Mouse (Mus musculus) hindbrain, postnatal 0 days (tissue): ENCODE data around the gene Angptl6. TPM values are rescaled to one million over a fixed set of nuclear protein-coding genes. Genes with fewer than 3 reads are reported as not detected.
"Not testable (repeated sequence)": the region's sequence is repeated elsewhere in the genome, so short reads cannot be mapped to it uniquely, and the experiment has no call there.

Experiments used
- ATAC-seq: fragments of 200-750 bp; cut with Nextera tagmentation; 2 replicates; pipeline ENCODE4 v1.8.0; 2017; ENCODE audit warnings: mild to moderate bottlenecking, moderate TSS enrichment, moderate library complexity
- DNase-seq: peaks from one replicate; pipeline ENCODE4 v3.0.0-alpha.2; 2015; ENCODE audit warnings: low spot score
- H3K27ac ChIP-seq: fragments of 300-500 bp; sonication (generic); 2 replicates; pipeline ENCODE4 v1.5.1; 2014; ENCODE audit warnings: mild to moderate bottlenecking
- H3K27me3 ChIP-seq: fragments of 300-500 bp; sonication (generic); 2 replicates; pipeline ENCODE4 v1.6.1; 2014; ENCODE audit warnings: low read length, mixed read lengths; ENCODE audit not compliant: insufficient read depth
- H3K36me3 ChIP-seq: fragments of 300-500 bp; sonication (generic); 2 replicates; pipeline ENCODE4 v1.6.1; 2014; ENCODE audit warnings: low read length, mixed read lengths; ENCODE audit not compliant: insufficient read depth
- H3K4me1 ChIP-seq: fragments of 300-500 bp; sonication (generic); 2 replicates; pipeline ENCODE4 v1.6.1; 2014; ENCODE audit warnings: antibody characterized with exemption, low read length, mixed read lengths; ENCODE audit not compliant: insufficient read depth
- H3K4me2 ChIP-seq: fragments of 300-500 bp; sonication (generic); 2 replicates; pipeline ENCODE4 v1.6.1; 2014; ENCODE audit warnings: low read depth, mild to moderate bottlenecking, low read length, moderate library complexity, mixed read lengths
- H3K4me3 ChIP-seq: fragments of 300-500 bp; sonication (generic); 2 replicates; pipeline ENCODE4 v1.5.1; 2014; ENCODE audit warnings: low read length
- H3K9ac ChIP-seq: fragments of 300-500 bp; sonication (generic); replicated peaks from 2 replicates; pipeline ENCODE4 v1.6.1; 2014; ENCODE audit warnings: mild to moderate bottlenecking, low read length, moderate library complexity, mixed read lengths
- H3K9me3 ChIP-seq: fragments of 300-500 bp; sonication (generic); 2 replicates; pipeline ENCODE4 v1.6.1; 2016; ENCODE audit warnings: low read length, mixed read lengths
- CTCF ChIP-seq: IDR thresholded peaks from 2 replicates; pipeline ENCODE4 v1.5.1; 2016; ENCODE audit warnings: antibody characterized with exemption, control low read depth, low read depth
- WGBS: fragments of 180-500 bp; shearing (Covaris S2); extraction: QIAGEN DNeasy Blood & Tissue Kit; methylation state at CpG from one replicate; pipeline ENCODE4 v1.1.7; 2014; 5-methylcytosine and 5-hydroxymethylcytosine counted together
- polyA plus RNA-seq: library from polyadenylated mRNA; unstranded; fragments of >200 nt; fragmentation: Nextera tagmentation; extraction: Ambion mirVana; gene quantifications from 2 replicates; pipeline ENCODE4 v1.2.1, GENCODE M21; 2015
- total RNA-seq: library from RNA; depleted of rRNA; stranded (reverse); fragments of >200 nt; gene quantifications from 2 replicates; pipeline ENCODE4 v1.2.3, GENCODE M21; 2014

Angptl6 gene
- total and polyA plus RNA-seq, 2 experiments from 2014 or later = 11.1 to 12.1 TPM

DNA sequence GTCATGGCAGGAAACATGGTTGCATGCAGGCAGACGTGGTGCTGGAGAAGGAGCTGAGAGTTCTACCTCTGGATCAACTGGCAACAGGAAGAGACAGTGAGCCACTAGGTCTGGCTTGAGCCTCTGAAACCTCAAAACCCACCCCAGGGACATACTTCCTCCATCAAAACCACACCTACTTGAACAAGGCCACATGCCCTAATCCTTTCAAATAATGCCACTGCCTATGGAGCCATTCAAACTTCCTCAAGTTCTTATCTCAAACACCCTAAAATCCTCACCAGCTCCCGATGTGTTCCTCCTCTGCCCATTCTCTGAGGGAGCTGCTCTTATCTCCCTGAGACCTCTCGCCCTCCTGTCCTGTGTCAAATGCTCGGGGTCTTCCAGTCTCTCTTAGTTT is 37.3 kb downstream of the Angptl6 start:
- DNase-seq = no peak

DNA sequence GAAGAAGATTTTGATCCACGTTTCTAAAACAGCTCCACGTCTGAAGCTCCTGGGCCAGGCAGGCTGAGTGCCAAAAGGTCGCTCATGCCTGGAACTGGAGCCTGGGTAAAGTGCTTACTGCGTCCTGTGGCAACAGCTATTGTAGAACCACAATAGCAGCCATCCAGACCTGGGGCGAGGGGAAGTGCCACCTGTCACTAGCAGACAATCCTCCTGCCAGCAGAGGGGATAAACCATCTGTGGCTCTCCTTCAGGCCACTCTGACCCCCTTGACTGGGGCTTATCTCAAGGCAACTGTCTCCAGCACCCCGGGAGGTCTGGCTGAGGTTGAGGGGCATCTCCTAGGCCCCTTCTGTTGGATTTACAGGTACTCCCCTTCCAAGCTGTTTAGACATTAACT is 40.6 kb downstream of the Angptl6 start:
- H3K9me3 ChIP-seq = no peaks in the 10 kb centered on the region
- H3K4me2 ChIP-seq = no peak overlapping the region
- 37% methylated on average over 6 of the region's 6 CpGs for WGBS
- H3K27me3 ChIP-seq = no peaks in the 10 kb centered on the region
- ATAC-seq = no peak
- no peaks in the 10 kb centered on the region for H3K36me3 ChIP-seq
- H3K4me1 ChIP-seq = no peaks in the 10 kb centered on the region
- no peak overlapping the region for H3K27ac ChIP-seq
- H3K4me3 ChIP-seq = no peak overlapping the region
- DNase-seq = no peak
- TF ChIP-seq CTCF = no peak
- no peak overlapping the region for H3K9ac ChIP-seq

More for the DNA sequence above, 37.3 kb downstream of the Angptl6 start:
- Histone ChIP-seq H3K9me3 (no peaks in the 10 kb centered on the region), H3K4me3 (no peak overlapping the region), H3K4me2 (no peak overlapping the region), H3K9ac (no peak overlapping the region), H3K27ac (no peak overlapping the region), H3K27me3 (no peaks in the 10 kb centered on the region), H3K36me3 (no peaks in the 10 kb centered on the region), H3K4me1 (no peaks in the 10 kb centered on the region)
- no peak for ATAC-seq
- WGBS = 74% methylated on average over 4 of the region's 4 CpGs
- TF ChIP-seq CTCF = no peak

DNA sequence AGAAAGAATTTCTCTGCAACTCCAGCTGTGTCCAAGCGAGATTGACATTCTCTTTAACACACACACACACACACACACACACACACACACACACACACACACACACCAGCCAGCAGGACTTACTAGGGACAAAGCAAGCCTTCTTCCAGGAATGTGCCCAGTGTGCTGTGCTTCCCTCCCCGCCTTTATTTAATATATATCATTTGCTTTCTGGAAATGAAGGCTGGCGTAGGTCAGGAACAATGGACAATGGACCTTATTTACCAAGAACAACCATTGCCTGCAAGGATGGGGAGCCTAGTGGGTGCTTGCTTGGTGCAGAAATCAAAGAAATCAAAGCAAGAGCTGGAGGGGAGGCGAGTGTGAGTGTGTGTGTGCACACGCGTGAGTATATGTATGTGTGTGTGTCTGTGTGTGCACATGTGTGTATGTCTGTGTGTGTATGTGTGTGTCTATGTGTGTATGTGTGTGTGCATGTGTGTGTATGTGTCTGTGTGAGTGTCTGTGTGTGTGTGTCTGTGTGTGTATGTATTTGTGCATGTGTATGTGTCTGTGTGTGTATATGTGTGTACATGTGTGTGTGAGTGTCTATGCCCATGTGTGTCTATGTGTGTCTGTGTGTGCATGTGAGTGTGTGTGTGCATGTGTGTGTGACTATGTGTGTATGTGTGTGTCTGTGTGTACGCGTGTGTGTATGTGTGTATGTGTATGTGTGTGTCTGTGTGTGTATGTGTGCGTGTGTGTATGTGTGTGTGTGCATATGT is 42.2 kb downstream of the Angptl6 start:
- 77% methylated on average over 9 of the region's 9 CpGs for WGBS
- H3K27me3 ChIP-seq = no peaks in the 10 kb centered on the region
- DNase-seq (no peak), ATAC-seq (no peak)
- no peak overlapping the region for H3K4me2 ChIP-seq
- no peak overlapping the region for H3K27ac ChIP-seq
- no peak overlapping the region for H3K4me3 ChIP-seq
- H3K9ac ChIP-seq = no peak overlapping the region
- no peak for TF ChIP-seq CTCF
- no peaks in the 10 kb centered on the region for H3K36me3 ChIP-seq
- H3K9me3 ChIP-seq = no peaks in the 10 kb centered on the region
- no peaks in the 10 kb centered on the region for H3K4me1 ChIP-seq

DNA sequence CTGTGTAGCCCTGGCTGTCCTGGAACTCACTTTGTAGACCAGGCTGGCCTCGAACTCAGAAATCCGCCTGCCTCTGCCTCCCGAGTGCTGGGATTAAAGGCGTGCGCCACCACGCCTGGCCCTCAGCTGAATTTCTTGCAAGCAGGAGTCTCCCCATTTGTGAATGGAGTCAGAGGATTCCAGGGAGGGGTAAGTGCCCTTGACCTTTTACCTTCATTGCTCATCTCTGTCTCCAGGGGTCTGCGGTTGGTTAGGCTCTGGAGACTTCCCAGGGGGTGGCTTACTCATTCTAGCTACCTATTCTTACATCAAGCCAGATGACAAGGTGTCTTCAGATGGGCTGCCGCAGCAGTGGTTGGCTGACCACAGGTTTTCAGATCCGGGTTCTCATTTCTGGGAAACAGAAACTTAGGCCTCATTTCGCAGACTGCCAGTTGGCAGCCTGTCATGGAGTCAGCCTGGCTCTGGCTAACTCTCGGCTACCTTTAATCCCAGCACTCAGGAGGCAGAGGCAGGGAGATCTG is 44.0 kb downstream of the Angptl6 start:
- not testable (repeated sequence) for H3K9ac ChIP-seq, H3K27ac ChIP-seq, H3K9me3 ChIP-seq, H3K36me3 ChIP-seq, ATAC-seq, H3K27me3 ChIP-seq, DNase-seq, H3K4me2 ChIP-seq, H3K4me1 ChIP-seq, H3K4me3 ChIP-seq
- WGBS = 87% methylated on average over 11 of the region's 11 CpGs

DNA sequence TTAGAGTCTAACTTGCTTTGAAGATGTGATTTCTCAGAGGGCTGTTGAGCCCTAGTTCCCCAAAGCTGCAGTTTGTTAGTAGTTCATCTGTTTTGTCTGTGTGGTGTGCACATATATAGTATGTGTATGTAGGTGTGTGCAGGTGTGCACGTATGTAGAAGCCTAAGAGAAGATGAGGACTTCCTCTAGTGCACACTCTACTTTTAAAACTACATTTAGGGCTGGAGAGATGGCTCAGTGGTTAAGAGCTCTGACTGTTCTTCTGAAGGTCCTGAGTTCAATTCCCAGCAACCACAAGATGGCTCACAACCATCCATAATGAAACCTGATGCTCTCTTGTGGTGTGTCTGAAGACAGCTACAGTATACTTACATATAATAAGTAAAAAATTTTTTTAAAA is 44.6 kb downstream of the Angptl6 start:
- no peak for TF ChIP-seq CTCF
- Histone ChIP-seq H3K9me3 (no peaks in the 10 kb centered on the region), H3K27me3 (no peaks in the 10 kb centered on the region), H3K4me2 (no peak overlapping the region), H3K36me3 (no peaks in the 10 kb centered on the region), H3K27ac (no peak overlapping the region), H3K9ac (no peak overlapping the region), H3K4me1 (0 out of 2 replicates have a peak, but pooled peaks cover 3% of the 10 kb centered on the region), H3K4me3 (no peak overlapping the region)
- ATAC-seq (no peak), DNase-seq (no peak)
- 77% methylated on average over 1 of the region's 1 CpGs for WGBS

DNA sequence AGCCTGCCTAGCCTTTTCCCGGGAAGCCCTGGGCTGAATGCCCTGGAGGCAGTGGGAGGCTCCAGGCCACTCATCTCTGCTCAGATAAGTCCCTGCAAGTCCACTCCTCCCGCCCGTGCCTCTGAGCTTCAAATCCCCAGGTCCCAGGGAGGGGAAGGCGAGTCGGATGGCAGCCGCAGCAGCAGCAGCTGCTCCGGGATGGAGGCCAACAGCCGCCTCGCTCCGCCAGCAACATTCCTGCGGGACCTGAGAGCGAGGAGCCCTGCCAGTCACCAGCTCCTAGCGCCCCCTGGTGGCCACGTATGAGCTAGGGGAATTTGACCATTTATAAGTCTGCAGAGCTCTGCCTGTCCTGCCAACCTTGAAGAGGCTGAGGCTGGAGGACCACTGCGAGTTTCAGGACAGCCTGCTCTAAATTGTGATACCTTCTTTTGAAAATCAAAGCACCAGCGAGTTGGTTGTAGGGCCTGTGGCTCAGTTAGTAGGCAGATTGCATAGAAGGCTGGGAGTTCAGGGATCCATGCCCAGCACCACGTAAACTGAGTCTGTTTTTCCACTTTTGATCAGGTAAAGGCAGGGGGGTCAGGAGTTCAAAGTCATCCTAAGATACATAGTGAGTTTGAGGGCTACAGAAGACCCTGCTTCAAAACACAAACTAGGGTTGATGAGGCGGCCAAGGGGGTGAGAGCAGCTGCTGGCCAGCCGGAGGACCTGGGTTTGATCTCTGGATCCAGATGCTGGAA is 48.5 kb downstream of the Angptl6 start:
- Histone ChIP-seq H3K4me1 (0 out of 2 replicates have a peak, but pooled peaks cover 3% of the 10 kb centered on the region), H3K9me3 (no peaks in the 10 kb centered on the region), H3K27ac (0 out of 2 replicates have a peak overlapping the region, but pooled peaks have one; percentile 27), H3K9ac (no peak overlapping the region), H3K4me2 (peak overlapping the region; percentile 38), H3K36me3 (no peaks in the 10 kb centered on the region), H3K27me3 (no peaks in the 10 kb centered on the region), H3K4me3 (no peak overlapping the region)
- 15% methylated on average over 19 of the region's 19 CpGs for WGBS
- TF ChIP-seq CTCF = peak; percentile 99
- DNase-seq = peak; percentile 96
- peak; percentile 93 for ATAC-seq
